Mouse (Mus musculus) bone marrow macrophage, adult 2 months (primary cell): ENCODE data around the gene Ccdc85b.

Experiments used
- CTCF ChIP-seq: IDR thresholded peaks from 2 replicates; pipeline ENCODE4 v1.5.1; 2012; ENCODE audit warnings: low read depth, mild to moderate bottlenecking, low read length, moderate library complexity
- POLR2A ChIP-seq: IDR thresholded peaks from 2 replicates; pipeline ENCODE4 v1.6.1; 2012; ENCODE audit warnings: mild to moderate bottlenecking, low read depth, low read length, borderline replicate concordance

DNA sequence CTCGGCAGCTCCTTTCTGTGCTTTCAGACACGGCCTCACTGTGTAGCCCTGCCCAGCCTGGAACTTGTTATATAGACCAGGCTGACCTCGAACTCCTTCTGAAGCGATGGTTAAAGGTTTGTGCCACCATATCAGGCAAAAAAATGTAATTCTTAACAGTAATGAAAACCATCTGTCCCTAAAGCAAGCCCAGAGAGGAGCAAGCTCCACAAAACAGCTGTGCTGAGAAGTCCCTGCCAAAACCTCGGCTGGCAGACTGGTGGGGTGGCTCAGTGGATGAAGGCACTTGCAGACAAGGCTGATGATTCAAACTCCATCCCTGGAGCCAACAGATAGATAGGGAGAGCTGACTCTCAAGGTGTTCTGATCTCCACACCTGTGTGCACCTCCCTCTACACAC, 48.6 kb downstream of the Ccdc85b start:
- TF ChIP-seq CTCF = no peak
- TF ChIP-seq POLR2A = no peak
